Mouse (Mus musculus): ENCODE data around the gene Clec4a3.
A peak's percentile ranks its signal among the peaks of the same experiment; 100 is the strongest.
"Not testable (repeated sequence)": the region's sequence is repeated elsewhere in the genome, so short reads cannot be mapped to it uniquely, and the experiment has no call there.

The Clec4a3 gene

DNA sequence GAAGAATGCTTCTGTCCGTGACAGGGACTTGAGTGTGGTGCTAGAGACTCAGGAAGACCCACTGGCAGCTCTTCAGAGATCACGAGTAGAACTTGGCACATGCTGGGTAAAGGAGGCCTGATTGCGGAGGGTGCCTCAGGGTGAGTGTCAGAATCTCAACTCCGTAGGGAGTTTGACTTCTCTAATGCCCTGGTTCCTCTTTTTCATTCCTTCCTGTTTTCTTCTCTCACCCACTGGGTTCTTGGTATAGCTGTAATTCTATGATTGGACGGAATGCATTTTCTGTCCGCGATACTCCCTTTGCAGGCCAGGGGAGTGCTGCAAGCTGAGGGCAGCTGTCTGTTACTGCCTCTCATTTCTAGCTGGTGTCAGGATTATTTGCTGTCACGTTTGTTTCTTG lies at the start of gene Clec4a3:
Gene Clec4a3 (plus strand): TSS at position 115 of the 400 bp plus-strand sequence.
- peak in 1 of 2 experiments; percentile 3 for DNase-seq

DNA sequence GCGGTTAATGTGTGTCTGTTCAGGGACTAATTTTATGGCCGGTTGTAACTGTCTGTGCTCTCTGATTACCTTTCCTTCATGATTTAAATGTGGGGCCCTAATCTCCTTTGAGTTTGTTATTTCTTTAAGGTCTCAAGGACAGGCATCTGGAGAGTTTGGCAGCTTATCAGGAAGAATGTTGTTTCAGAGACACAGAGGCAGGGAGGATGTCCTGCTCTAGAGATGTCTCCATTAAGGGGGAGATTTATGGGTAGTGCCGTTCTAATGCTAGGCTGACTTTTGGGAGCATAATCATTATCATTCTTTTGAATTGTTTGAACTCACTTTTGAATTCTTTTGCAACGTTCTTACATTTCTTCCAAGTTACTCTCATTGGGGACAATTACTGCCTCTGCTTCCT lies 32.4 kb upstream of the Clec4a3 start:
- DNase-seq = no peak

DNA sequence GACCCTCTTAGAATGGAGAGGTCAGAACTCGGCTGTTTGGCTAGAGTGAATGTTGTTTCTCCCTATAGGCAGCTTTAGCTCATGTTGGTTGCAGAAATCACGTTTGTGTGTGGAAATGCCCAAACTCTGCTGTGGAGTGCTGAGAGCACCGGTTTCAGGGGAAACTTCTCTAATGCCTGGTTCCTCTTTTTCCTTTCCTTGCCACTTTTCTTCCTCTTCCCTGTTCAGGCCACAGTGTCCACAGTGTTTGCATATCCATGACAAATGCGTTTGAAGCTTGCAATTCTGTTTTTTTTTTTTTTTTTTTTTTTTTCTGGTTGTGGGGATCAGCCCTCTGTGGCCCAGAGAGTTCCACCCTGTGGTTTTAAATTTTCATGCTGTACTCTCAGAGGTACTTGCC lies 30.9 kb upstream of the Clec4a3 start, which contains the start of gene Clec4a1:
Gene Clec4a1 (plus strand): TSS at position 398 of the 400 bp plus-strand sequence.
- DNase-seq = no peak

DNA sequence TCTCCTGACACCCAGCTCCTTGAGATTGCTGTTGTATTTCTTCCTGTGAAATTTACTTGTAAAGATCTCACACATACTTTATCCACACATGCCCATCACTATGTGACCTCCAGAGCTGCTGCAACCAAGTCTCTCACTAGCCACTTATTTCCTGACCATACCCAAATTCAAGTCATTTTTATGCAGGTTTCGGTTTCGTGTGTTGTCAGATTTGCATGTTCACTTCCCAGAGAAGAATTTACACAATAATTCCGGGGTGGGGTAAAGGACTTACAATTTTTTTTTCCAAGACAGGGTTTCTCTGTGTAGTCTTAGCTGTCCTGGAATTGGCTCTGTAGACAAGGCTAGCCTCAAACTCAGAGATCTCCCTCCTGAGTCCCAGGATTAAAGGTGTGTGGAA lies 17.5 kb upstream of the Clec4a3 start:
- DNase-seq = no peak

DNA sequence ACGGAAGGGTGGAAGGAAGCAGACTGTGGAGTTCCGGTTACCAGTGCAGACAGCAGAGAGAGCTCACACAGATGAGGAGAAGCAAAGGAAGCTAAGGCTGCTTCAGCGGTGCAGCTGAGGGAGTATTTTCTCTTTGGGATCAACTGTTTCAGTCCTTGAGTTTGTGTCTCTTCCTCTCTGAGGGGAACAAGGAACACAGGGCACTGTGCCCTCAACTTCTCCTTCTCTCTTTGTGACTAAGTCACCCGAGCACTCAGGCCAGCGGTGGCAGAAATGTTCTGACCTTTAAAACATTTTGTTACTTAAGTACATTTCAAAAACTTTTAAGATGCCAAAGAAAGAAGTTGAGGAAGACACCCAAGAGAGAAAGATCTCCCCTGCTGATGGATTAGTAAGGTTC lies 12.7 kb upstream of the Clec4a3 start:
- DNase-seq = no peak

DNA sequence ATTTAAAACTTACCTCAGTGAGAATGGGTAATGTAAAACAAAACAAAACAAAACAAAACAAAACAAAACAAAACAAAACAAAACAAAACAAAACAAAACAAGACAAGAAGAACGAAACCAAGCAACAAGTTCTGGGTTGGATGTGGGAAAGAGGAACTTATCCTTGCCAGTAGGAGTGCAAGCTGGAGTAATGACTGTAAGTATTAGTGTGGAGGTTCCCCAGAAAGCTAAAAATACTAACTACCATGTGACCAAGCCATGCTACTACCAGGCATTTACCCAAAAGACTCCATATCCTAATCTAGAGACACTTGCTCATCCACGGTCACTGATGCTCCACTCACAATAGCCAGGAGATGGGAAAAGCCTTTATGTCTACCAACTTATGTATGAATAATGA lies 5.6 kb upstream of the Clec4a3 start:
- no peak for DNase-seq

DNA sequence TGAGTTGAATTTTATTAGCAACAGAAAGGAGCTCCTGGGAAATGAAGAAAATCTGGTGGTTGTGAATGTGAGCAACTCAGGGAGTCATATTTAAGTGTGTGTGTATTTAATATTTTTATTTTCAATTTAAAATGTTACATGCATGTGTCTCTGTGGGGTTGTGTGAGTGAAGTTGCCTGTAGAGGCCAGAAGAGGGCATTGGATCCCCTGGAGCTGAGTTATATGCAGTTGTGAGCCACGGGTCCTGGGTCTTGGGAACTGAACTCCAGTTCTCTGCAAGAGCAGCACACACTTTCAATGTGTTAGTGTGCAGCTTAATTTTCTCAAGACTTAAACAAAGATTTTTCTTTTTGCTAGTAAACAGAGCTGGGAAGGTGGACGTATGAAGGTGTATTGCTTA lies 12.2 kb downstream of the Clec4a3 start:
- DNase-seq = no peak

DNA sequence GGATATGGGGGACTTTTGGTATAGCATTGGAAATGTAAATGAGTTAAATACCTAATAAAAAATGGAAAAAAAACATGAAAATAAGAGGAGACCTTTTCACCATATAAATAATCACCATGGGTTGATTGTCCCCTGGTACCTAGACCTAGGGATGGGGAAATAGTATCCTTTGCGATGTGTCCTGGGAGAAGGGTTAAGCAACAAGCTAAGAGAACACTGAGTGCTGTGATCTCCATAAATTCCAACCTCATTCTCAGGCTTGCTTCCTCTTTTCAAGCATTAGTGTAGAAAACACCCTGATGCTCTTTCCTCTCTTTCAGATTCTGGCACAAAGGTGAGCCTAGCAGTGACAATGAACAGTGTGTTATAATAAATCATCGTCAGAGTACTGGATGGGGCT lies 16.7 kb downstream of the Clec4a3 start:
- DNase-seq = no peak

DNA sequence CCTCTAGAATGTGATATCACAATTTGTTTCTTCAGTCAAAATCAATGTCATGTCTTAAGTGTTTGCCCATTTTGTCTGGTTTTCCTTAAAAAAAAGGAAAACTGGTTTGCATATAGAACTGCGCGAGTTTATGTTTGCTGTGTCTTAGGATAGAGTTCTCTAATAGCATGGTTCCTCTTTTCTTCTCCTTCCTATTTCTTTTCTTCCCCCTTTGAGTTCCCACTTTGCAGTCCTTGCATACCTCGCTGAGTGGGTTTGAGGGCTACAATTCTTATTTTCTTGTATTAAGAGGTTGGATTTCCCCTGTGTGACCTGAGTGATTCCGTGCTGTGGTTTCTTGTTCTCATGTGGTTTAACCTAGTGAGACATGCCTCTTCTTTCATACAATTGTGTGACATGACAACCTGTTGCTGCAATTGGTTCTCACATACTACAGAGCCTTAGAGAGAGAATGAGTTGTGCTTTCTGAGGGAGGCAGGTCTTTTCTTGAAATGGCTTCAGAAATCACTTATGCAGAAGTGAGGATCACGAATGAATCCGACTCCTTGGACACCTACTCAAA lies 37.6 kb downstream of the Clec4a3 start, which contains the start of gene Clec4a4:
Gene Clec4a4 (plus strand): TSS at position 492 of the 562 bp plus-strand sequence.
- DNase-seq = no peak

DNA sequence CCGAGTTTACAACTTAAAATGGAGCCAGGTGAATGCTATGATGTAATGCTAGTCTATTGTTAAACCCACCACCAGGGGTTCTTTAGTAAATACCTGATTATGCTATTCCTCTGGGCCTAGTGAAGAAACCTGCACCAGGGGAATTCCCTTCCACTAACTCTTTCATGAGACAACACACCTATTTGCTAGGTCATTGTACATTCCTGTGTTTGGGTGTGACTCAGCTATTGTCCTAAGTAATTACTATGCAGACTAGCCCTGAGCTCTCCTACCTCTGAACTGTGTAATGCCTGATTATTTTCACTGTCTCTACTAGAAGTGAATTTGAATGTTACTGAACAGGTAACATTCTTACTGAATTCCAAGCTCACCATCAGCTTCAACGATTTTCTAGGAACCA lies 52.4 kb downstream of the Clec4a3 start:
- DNase-seq = not testable (repeated sequence)

DNA sequence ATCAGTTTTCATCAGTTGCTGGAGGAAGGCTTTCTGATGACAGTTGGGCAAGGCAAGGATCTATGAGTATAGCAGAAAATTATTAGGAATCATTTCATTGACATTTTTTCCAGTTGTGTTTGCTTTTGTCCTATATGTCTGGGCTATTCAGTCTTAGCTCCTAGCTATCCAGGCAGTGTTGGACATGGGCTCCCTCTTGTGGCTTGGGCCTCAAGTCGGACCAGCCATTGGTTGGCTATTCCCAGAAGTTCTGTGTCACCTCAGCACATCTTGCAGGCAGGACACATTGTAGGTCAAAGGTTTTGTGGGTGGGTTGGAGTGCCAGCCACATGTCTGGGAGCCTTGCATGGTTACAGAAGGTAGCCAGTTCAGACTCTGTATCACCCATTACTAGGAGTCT lies 53.3 kb downstream of the Clec4a3 start:
- peak in 1 of 2 experiments; percentile 4 for DNase-seq

Data from cerebellum, postnatal 10 days (tissue).